Mouse (Mus musculus): ENCODE measurements around the gene Fam81a.

The Fam81a gene

GRCm38 (mm10) chr9:70110871-70111270 lies 31.5 kb downstream of the Fam81a start:
- DNase-seq (ENCODE audit: extremely low read depth, low read depth), result no peak

- peak; percentile 32 for DNase-seq (ENCODE audit: extremely low read depth, low read depth)
These were observed 33.1 kb downstream of the Fam81a start for GRCm38 (mm10) chr9:70109279-70109678.

- no peak for DNase-seq (ENCODE audit: extremely low read depth, low read depth)
These were observed 34.2 kb downstream of the Fam81a start for GRCm38 (mm10) chr9:70108151-70108550.

- no peak for DNase-seq (ENCODE audit: extremely low read depth, low read depth)
These were observed 36.8 kb downstream of the Fam81a start for GRCm38 (mm10) chr9:70105573-70105972.

- DNase-seq (ENCODE audit: extremely low read depth, low read depth), result no peak
These were observed 39.3 kb downstream of the Fam81a start for GRCm38 (mm10) chr9:70103106-70103505.

- DNase-seq (ENCODE audit: extremely low read depth, low read depth), result no peak
These were observed 44.8 kb downstream of the Fam81a start for GRCm38 (mm10) chr9:70097542-70097941.

- no peak for DNase-seq (ENCODE audit: extremely low read depth, low read depth)
These were observed 47.3 kb downstream of the Fam81a start for GRCm38 (mm10) chr9:70095016-70095415.

GRCm38 (mm10) chr9:70090541-70090940 lies 51.8 kb downstream of the Fam81a start:
- no peak for DNase-seq (ENCODE audit: extremely low read depth, low read depth)

GRCm38 (mm10) chr9:70088786-70089096 lies 53.6 kb downstream of the Fam81a start:
- DNase-seq (ENCODE audit: extremely low read depth, low read depth), result no peak

GRCm38 (mm10) chr9:70088041-70088785 lies 54.1 kb downstream of the Fam81a start:
- no peak for DNase-seq (ENCODE audit: extremely low read depth, low read depth)

- DNase-seq (ENCODE audit: extremely low read depth, low read depth), result no peak
These were observed 55.0 kb downstream of the Fam81a start for GRCm38 (mm10) chr9:70087379-70087778.

- no peak for DNase-seq (ENCODE audit: extremely low read depth, low read depth)
These were observed 56.3 kb downstream of the Fam81a start for GRCm38 (mm10) chr9:70086091-70086490.

GRCm38 (mm10) chr9:70084107-70084506 lies 58.3 kb downstream of the Fam81a start:
- peak; percentile 3 for DNase-seq (ENCODE audit: extremely low read depth, low read depth)

- no peak for DNase-seq (ENCODE audit: extremely low read depth, low read depth)
These were observed 59.8 kb downstream of the Fam81a start for GRCm38 (mm10) chr9:70082357-70083204.

GRCm38 (mm10) chr9:70081767-70082166 lies 60.6 kb downstream of the Fam81a start:
- no peak for DNase-seq (ENCODE audit: extremely low read depth, low read depth)

GRCm38 (mm10) chr9:70080976-70081375 lies 61.4 kb downstream of the Fam81a start:
- no peak for DNase-seq (ENCODE audit: extremely low read depth, low read depth)

GRCm38 (mm10) chr9:70080027-70080800 lies 62.1 kb downstream of the Fam81a start:
- no peak for DNase-seq (ENCODE audit: extremely low read depth, low read depth)

- DNase-seq (ENCODE audit: extremely low read depth, low read depth), result no peak
These were observed 64.3 kb downstream of the Fam81a start for GRCm38 (mm10) chr9:70078034-70078433.

- DNase-seq (ENCODE audit: extremely low read depth, low read depth), result no peak
These were observed 65.2 kb downstream of the Fam81a start for GRCm38 (mm10) chr9:70077170-70077569.

- DNase-seq (ENCODE audit: extremely low read depth, low read depth), result peak; percentile 7
These were observed 70.0 kb downstream of the Fam81a start for GRCm38 (mm10) chr9:70072387-70072786.

GRCm38 (mm10) chr9:70069961-70070435 lies 72.4 kb downstream of the Fam81a start:
- no peak for DNase-seq (ENCODE audit: extremely low read depth, low read depth)

- no peak for DNase-seq (ENCODE audit: extremely low read depth, low read depth)
These were observed 74.9 kb downstream of the Fam81a start for GRCm38 (mm10) chr9:70067497-70067896.
